Mouse (Mus musculus) forebrain, embryonic 16.5 days (tissue): ENCODE measurements around the gene Fbxo6. TPM values are rescaled to one million over a fixed set of nuclear protein-coding genes. Genes with fewer than 3 reads are reported as not detected.
"Not testable (repeated sequence)": the region's sequence is repeated elsewhere in the genome, so short reads cannot be mapped to it uniquely, and the experiment has no call there.

Experiments
- ATAC-seq: fragments of 200-750 bp; cut with Nextera tagmentation; 2 replicates; pipeline ENCODE4 v1.8.0; 2017; ENCODE audit warnings: mild to moderate bottlenecking, moderate library complexity
- H3K27ac ChIP-seq: fragments of 300-500 bp; sonication (generic); 2 replicates; pipeline ENCODE4 v1.5.1; 2014; ENCODE audit warnings: low read length, control low read depth
- H3K27me3 ChIP-seq: fragments of 300-500 bp; sonication (generic); replicated peaks from 2 replicates; pipeline ENCODE4 v1.6.1; 2014; ENCODE audit warnings: low read length; ENCODE audit not compliant: control insufficient read depth, insufficient read depth
- H3K36me3 ChIP-seq: fragments of 300-500 bp; sonication (generic); 2 replicates; pipeline ENCODE4 v1.6.1; 2014; ENCODE audit not compliant: control insufficient read depth, insufficient read depth
- H3K4me1 ChIP-seq: fragments of 300-500 bp; sonication (generic); replicated peaks from 2 replicates; pipeline ENCODE4 v1.6.1; 2014; ENCODE audit warnings: low read length; ENCODE audit not compliant: control insufficient read depth, insufficient read depth
- H3K4me2 ChIP-seq: fragments of 300-500 bp; sonication (generic); 2 replicates; pipeline ENCODE4 v1.6.1; 2014; ENCODE audit warnings: mild to moderate bottlenecking, low read length, control low read depth
- H3K4me3 ChIP-seq: fragments of 300-500 bp; sonication (generic); replicated peaks from 2 replicates; pipeline ENCODE4 v1.5.1; 2014; ENCODE audit warnings: mild to moderate bottlenecking, low read length, control low read depth
- H3K9ac ChIP-seq: fragments of 300-500 bp; sonication (generic); replicated peaks from 2 replicates; pipeline ENCODE4 v1.6.1; 2014; ENCODE audit warnings: low read depth, low read length, control low read depth
- H3K9me3 ChIP-seq: fragments of 300-500 bp; sonication (generic); 2 replicates; pipeline ENCODE4 v1.6.1; 2016; ENCODE audit warnings: low read length; ENCODE audit not compliant: control insufficient read depth
- WGBS: fragments of 180-500 bp; shearing (Covaris S2); extraction: QIAGEN DNeasy Blood & Tissue Kit; methylation state at CpG from one replicate; pipeline ENCODE4 v1.1.7; 2014; 5-methylcytosine and 5-hydroxymethylcytosine counted together
- polyA plus RNA-seq: library from polyadenylated mRNA; unstranded; fragments of >200 nt; fragmentation: Nextera tagmentation; extraction: Ambion mirVana; gene quantifications from 2 replicates; pipeline ENCODE4 v1.2.1, GENCODE M21; 2015

Fbxo6 gene
- 14.4 and 17.7 TPM in 2 replicates for polyA plus RNA-seq

- H3K36me3 ChIP-seq, result peaks cover 7% of the 10 kb centered on the region
- peak within 1 kb of the TSS; percentile 83 for H3K9ac ChIP-seq
- H3K9me3 ChIP-seq, result no peaks in the 10 kb centered on the region
- H3K4me2 ChIP-seq, result peak within 1 kb of the TSS; percentile 98
- peaks cover 6% of the 10 kb centered on the region for H3K4me1 ChIP-seq
- H3K27ac ChIP-seq, result peak within 1 kb of the TSS; percentile 85
- peak; percentile 91 for ATAC-seq
- WGBS, result under 1% methylated on average over 64 of the region's 67 CpGs
- H3K4me3 ChIP-seq, result peak within 1 kb of the TSS; percentile 66
- no peaks in the 10 kb centered on the region for H3K27me3 ChIP-seq
Observed at GRCm38 (mm10) chr4:148151267-148152168, at the start of gene Fbxo6. Fbxo6 (minus strand) TSS chr4:148152140.

GRCm38 (mm10) chr4:148198721-148199120 is 46.8 kb upstream of the Fbxo6 start:
- H3K27me3 ChIP-seq, result no peaks in the 10 kb centered on the region
- H3K27ac ChIP-seq, result no peak overlapping the region
- no peaks in the 10 kb centered on the region for H3K4me1 ChIP-seq
- 30% methylated on average over 10 of the region's 10 CpGs for WGBS
- no peaks in the 10 kb centered on the region for H3K9me3 ChIP-seq
- no peak for ATAC-seq
- H3K4me2 ChIP-seq, result no peak overlapping the region
- H3K9ac ChIP-seq, result no peak overlapping the region
- no peaks in the 10 kb centered on the region for H3K36me3 ChIP-seq
- H3K4me3 ChIP-seq, result no peak overlapping the region

- Histone ChIP-seq H3K9me3 (no peaks in the 10 kb centered on the region), H3K4me3 (no peak overlapping the region), H3K4me1 (no peaks in the 10 kb centered on the region), H3K4me2 (no peak overlapping the region), H3K36me3 (no peaks in the 10 kb centered on the region), H3K27me3 (no peaks in the 10 kb centered on the region), H3K27ac (no peak overlapping the region), H3K9ac (no peak overlapping the region)
- no peak for ATAC-seq
Observed at GRCm38 (mm10) chr4:148194400-148194799, 42.5 kb upstream of the Fbxo6 start.

GRCm38 (mm10) chr4:148192707-148193245 is 40.8 kb upstream of the Fbxo6 start:
- Histone ChIP-seq H3K4me1 (no peaks in the 10 kb centered on the region), H3K9me3 (no peaks in the 10 kb centered on the region), H3K27me3 (no peaks in the 10 kb centered on the region), H3K4me2 (no peak overlapping the region), H3K9ac (no peak overlapping the region), H3K27ac (no peak overlapping the region), H3K36me3 (no peaks in the 10 kb centered on the region), H3K4me3 (no peak overlapping the region)
- no peak for ATAC-seq
- WGBS, result 38% methylated on average over 11 of the region's 11 CpGs

- WGBS, result 88% methylated on average over 1 of the region's 1 CpGs
- not testable (repeated sequence) for H3K27me3 ChIP-seq, H3K4me2 ChIP-seq, ATAC-seq, H3K27ac ChIP-seq, H3K4me3 ChIP-seq, H3K4me1 ChIP-seq, H3K9ac ChIP-seq, H3K36me3 ChIP-seq, H3K9me3 ChIP-seq
Observed at GRCm38 (mm10) chr4:148188767-148189166, 36.8 kb upstream of the Fbxo6 start.

- no peak overlapping the region for H3K4me3 ChIP-seq
- no peaks in the 10 kb centered on the region for H3K4me1 ChIP-seq
- H3K27ac ChIP-seq, result no peak overlapping the region
- H3K9ac ChIP-seq, result no peak overlapping the region
- ATAC-seq, result no peak
- no peaks in the 10 kb centered on the region for H3K27me3 ChIP-seq
- WGBS, result 74% methylated on average over 4 of the region's 4 CpGs
- H3K36me3 ChIP-seq, result no peaks in the 10 kb centered on the region
- H3K9me3 ChIP-seq, result no peaks in the 10 kb centered on the region; the same call in 1 of the 2 replicates
- no peak overlapping the region for H3K4me2 ChIP-seq
Observed at GRCm38 (mm10) chr4:148185819-148186218, 33.9 kb upstream of the Fbxo6 start.

GRCm38 (mm10) chr4:148184564-148184963 is 32.6 kb upstream of the Fbxo6 start:
- H3K27me3 ChIP-seq, result no peaks in the 10 kb centered on the region
- no peaks in the 10 kb centered on the region; the same call in 1 of the 2 replicates for H3K9me3 ChIP-seq
- WGBS, result 20% methylated on average over 9 of the region's 9 CpGs
- no peaks in the 10 kb centered on the region for H3K4me1 ChIP-seq
- no peak overlapping the region for H3K4me2 ChIP-seq
- no peak overlapping the region for H3K27ac ChIP-seq
- no peaks in the 10 kb centered on the region for H3K36me3 ChIP-seq
- no peak overlapping the region for H3K9ac ChIP-seq
- ATAC-seq, result no peak
- H3K4me3 ChIP-seq, result no peak overlapping the region

- no peak overlapping the region for H3K4me2 ChIP-seq
- H3K9me3 ChIP-seq, result no peaks in the 10 kb centered on the region; the same call in 1 of the 2 replicates
- H3K9ac ChIP-seq, result no peak overlapping the region
- WGBS, result 16% methylated on average over 8 of the region's 8 CpGs
- H3K4me3 ChIP-seq, result no peak overlapping the region
- ATAC-seq, result peak; percentile 54
- no peak overlapping the region for H3K27ac ChIP-seq
- no peaks in the 10 kb centered on the region for H3K4me1 ChIP-seq
- H3K36me3 ChIP-seq, result no peaks in the 10 kb centered on the region
- H3K27me3 ChIP-seq, result peaks cover 5% of the 10 kb centered on the region
Observed at GRCm38 (mm10) chr4:148182363-148182762, 30.4 kb upstream of the Fbxo6 start.

- no peak overlapping the region for H3K9ac ChIP-seq
- H3K27ac ChIP-seq, result no peak overlapping the region
- peak; percentile 38; the same call in 1 of the 2 replicates for ATAC-seq
- no peak overlapping the region for H3K4me3 ChIP-seq
- no peaks in the 10 kb centered on the region for H3K9me3 ChIP-seq
- no peak overlapping the region for H3K4me2 ChIP-seq
- H3K36me3 ChIP-seq, result no peaks in the 10 kb centered on the region
- H3K4me1 ChIP-seq, result no peaks in the 10 kb centered on the region
- H3K27me3 ChIP-seq, result peaks cover 6% of the 10 kb centered on the region
- WGBS, result 78% methylated on average over 12 of the region's 12 CpGs
Observed at GRCm38 (mm10) chr4:148181483-148181882, 29.5 kb upstream of the Fbxo6 start.
